Mouse (Mus musculus) forebrain, embryonic 10.5 days (tissue): ENCODE data around the gene Car7. TPM values are rescaled to one million over a fixed set of nuclear protein-coding genes. Genes with fewer than 3 reads are reported as not detected.

Source experiments
- polyA plus RNA-seq: library from polyadenylated mRNA; unstranded; fragments of >200 nt; fragmentation: Nextera tagmentation; extraction: Ambion mirVana; gene quantifications from 2 replicates; pipeline ENCODE4 v1.2.1, GENCODE M21; 2016

The Car7 gene
- polyA plus RNA-seq, 1 experiment from 2014 or later = 1.3 TPM

Other genes with a start within 250 kb of the Car7 start
- gene Cmtm2a, start 241.5 kb upstream of the Car7 start, polyA plus RNA-seq = not detected in 2 replicates
- gene Gm45711, start 224.6 kb upstream of the Car7 start, polyA plus RNA-seq = not detected in 2 replicates
- not detected in 2 replicates for gene Cmtm1, start 224.5 kb upstream of the Car7 start, polyA plus RNA-seq
- not detected in 2 replicates for gene Gm11020, start 213.1 kb upstream of the Car7 start, polyA plus RNA-seq
- not detected in 2 replicates for gene Cmtm2b, start 212.5 kb upstream of the Car7 start, polyA plus RNA-seq
- gene Cmtm3, start 195.3 kb upstream of the Car7 start, polyA plus RNA-seq = 68.5 and 70.9 TPM in 2 replicates
- 2.2 and 2.5 TPM in 2 replicates for gene Cmtm4, start 138.9 kb upstream of the Car7 start, polyA plus RNA-seq
- 81.5 and 81.9 TPM in 2 replicates for gene Dync1li2, start 91.6 kb upstream of the Car7 start, polyA plus RNA-seq
- gene Terb1, start 24.8 kb upstream of the Car7 start, polyA plus RNA-seq = 0.10 TPM in 2 replicates
- gene Nae1, start 52 bp upstream of the Car7 start, polyA plus RNA-seq = 133 and 146 TPM in 2 replicates
- gene Pdp2, start 56.8 kb downstream of the Car7 start, polyA plus RNA-seq = 14.2 and 14.6 TPM in 2 replicates
- gene Cdh16, start 89.7 kb downstream of the Car7 start, polyA plus RNA-seq = not detected in 2 replicates
- gene Rrad, start 96.6 kb downstream of the Car7 start, polyA plus RNA-seq = 1.1 and 1.5 TPM in 2 replicates
- 97.5 and 102 TPM in 2 replicates for gene Ciao2b, start 107.3 kb downstream of the Car7 start, polyA plus RNA-seq
- gene Ces2a, start 199.3 kb downstream of the Car7 start, polyA plus RNA-seq = not detected in 2 replicates